Mouse (Mus musculus) embryonic fibroblast, embryonic 13.5 days (primary cell): Measurements from ENCODE around the gene Rpl19.

Source experiments
- CTCF ChIP-seq: IDR thresholded peaks from 2 replicates; pipeline ENCODE4 v1.5.1; 2011; ENCODE audit warnings: mild to moderate bottlenecking, control low read depth, low read length, moderate library complexity, borderline replicate concordance; ENCODE audit not compliant: insufficient read depth
- POLR2A ChIP-seq: IDR thresholded peaks from 2 replicates; pipeline ENCODE4 v1.6.1; 2011; ENCODE audit warnings: low read depth, mild to moderate bottlenecking, control low read depth, low read length, moderate library complexity

DNA sequence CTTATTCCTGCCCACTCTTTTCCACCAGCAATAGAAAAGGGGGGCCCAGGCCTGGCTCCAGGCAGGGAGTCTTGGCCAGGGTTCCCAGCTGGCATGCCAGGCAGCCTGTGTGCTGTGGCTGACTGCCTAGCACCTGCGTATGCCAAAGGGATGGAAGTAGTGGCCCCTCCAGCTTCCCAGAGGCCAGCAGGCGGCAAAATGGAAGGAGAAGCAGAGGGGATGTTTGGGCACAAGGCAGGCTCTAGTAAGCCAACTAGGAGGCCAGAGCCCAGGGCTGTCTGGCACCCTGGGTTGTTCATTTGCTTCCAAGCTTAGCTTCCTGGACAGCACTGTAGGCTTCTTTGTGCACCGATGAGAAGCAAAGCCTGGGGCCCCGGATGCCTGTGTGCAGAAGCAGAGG, 21.2 kb downstream of the Rpl19 start:
- no peak for TF ChIP-seq POLR2A
- TF ChIP-seq CTCF, result no peak
